Mouse (Mus musculus) testis, adult 2 months (tissue): ENCODE data around the gene Cacna2d4. TPM values are rescaled to one million over a fixed set of nuclear protein-coding genes. Genes with fewer than 3 reads are reported as not detected.

Source experiments
- H3K27ac ChIP-seq: fragments of 200-500 bp; 2 replicates; pipeline ENCODE4 v1.5.1; 2012; ENCODE audit warnings: low read depth, low read length; ENCODE audit not compliant: control insufficient read depth, insufficient read depth
- H3K27me3 ChIP-seq: fragments of 200-500 bp; 2 replicates; pipeline ENCODE4 v1.6.1; 2012; ENCODE audit warnings: mild to moderate bottlenecking, low read length, moderate library complexity; ENCODE audit not compliant: control insufficient read depth, insufficient read depth
- H3K36me3 ChIP-seq: fragments of 200-500 bp; 2 replicates; pipeline ENCODE4 v1.6.1; 2012; ENCODE audit warnings: mild to moderate bottlenecking, low read length; ENCODE audit not compliant: control insufficient read depth, insufficient read depth
- H3K4me1 ChIP-seq: fragments of 200-500 bp; 2 replicates; pipeline ENCODE4 v1.6.1; 2012; ENCODE audit warnings: low read length; ENCODE audit not compliant: control insufficient read depth, insufficient read depth
- H3K4me3 ChIP-seq: fragments of 200-500 bp; 2 replicates; pipeline ENCODE4 v1.5.1; 2012; ENCODE audit warnings: low read depth, mild to moderate bottlenecking, low read length, moderate library complexity, mixed read lengths; ENCODE audit not compliant: control insufficient read depth
- CTCF ChIP-seq: fragments of 200-500 bp; IDR thresholded peaks from 2 replicates; pipeline ENCODE4 v1.5.1; 2012; ENCODE audit warnings: low read depth, mild to moderate bottlenecking, inconsistent platforms, low read length, moderate library complexity; ENCODE audit not compliant: control insufficient read depth, insufficient read depth, insufficient replicate concordance
- POLR2A ChIP-seq: fragments of 200-500 bp; IDR thresholded peaks from 2 replicates; pipeline ENCODE4 v1.6.1; 2012; ENCODE audit warnings: low read depth, mild to moderate bottlenecking, inconsistent platforms, low read length, moderate library complexity; ENCODE audit not compliant: control insufficient read depth
- polyA plus RNA-seq: library from polyadenylated mRNA; depleted of rRNA; stranded (reverse); fragments of >200 nt; gene quantifications from 2 replicates; pipeline ENCODE4 v1.2.3, GENCODE M21; 2012

Gene Cacna2d4
- polyA plus RNA-seq, 1 experiment: 0.05 TPM

GRCm38 (mm10) chr6:119196382-119197305 is 39.7 kb upstream of the Cacna2d4 start, which contains the start of gene Cacna1c:
Gene Cacna1c (minus strand): TSS chr6:119196418.
- peaks cover 3% of the 10 kb centered on the region for H3K36me3 ChIP-seq
- H3K27me3 ChIP-seq: no peaks in the 10 kb centered on the region
- H3K27ac ChIP-seq: no peak within 1 kb of the TSS
- H3K4me1 ChIP-seq: no peaks in the 10 kb centered on the region
- no peak within 1 kb of the TSS for H3K4me3 ChIP-seq
- TF ChIP-seq CTCF (no peak), POLR2A (no peak)

- no peak overlapping the region for H3K4me3 ChIP-seq
- TF ChIP-seq POLR2A (no peak), CTCF (no peak)
- H3K27me3 ChIP-seq: no peaks in the 10 kb centered on the region
- no peaks in the 10 kb centered on the region for H3K4me1 ChIP-seq
- no peak overlapping the region for H3K27ac ChIP-seq
- no peaks in the 10 kb centered on the region; the same call in 1 of the 2 replicates for H3K36me3 ChIP-seq
Measured at GRCm38 (mm10) chr6:119198534-119199273, 37.6 kb upstream of the Cacna2d4 start.

- TF ChIP-seq POLR2A (no peak), CTCF (no peak)
- no peaks in the 10 kb centered on the region; the same call in 1 of the 2 replicates for H3K36me3 ChIP-seq
- no peaks in the 10 kb centered on the region for H3K27me3 ChIP-seq
- H3K27ac ChIP-seq: no peak overlapping the region
- no peak overlapping the region for H3K4me3 ChIP-seq
- no peaks in the 10 kb centered on the region for H3K4me1 ChIP-seq
Measured at GRCm38 (mm10) chr6:119199274-119199879, 36.9 kb upstream of the Cacna2d4 start.

- H3K4me1 ChIP-seq: no peaks in the 10 kb centered on the region
- H3K27me3 ChIP-seq: no peaks in the 10 kb centered on the region
- H3K4me3 ChIP-seq: no peak overlapping the region
- no peak overlapping the region for H3K27ac ChIP-seq
- no peaks in the 10 kb centered on the region; the same call in 1 of the 2 replicates for H3K36me3 ChIP-seq
- TF ChIP-seq CTCF (no peak), POLR2A (no peak)
Measured at GRCm38 (mm10) chr6:119200362-119200761, 36.0 kb upstream of the Cacna2d4 start.

GRCm38 (mm10) chr6:119201575-119201974 is 34.8 kb upstream of the Cacna2d4 start:
- Histone ChIP-seq H3K4me3 (no peak overlapping the region), H3K27ac (no peak overlapping the region), H3K36me3 (no peaks in the 10 kb centered on the region; the same call in none of the 2 replicates), H3K4me1 (no peaks in the 10 kb centered on the region), H3K27me3 (no peaks in the 10 kb centered on the region)
- TF ChIP-seq CTCF (no peak), POLR2A (no peak)

GRCm38 (mm10) chr6:119204286-119204685 is 32.0 kb upstream of the Cacna2d4 start:
- H3K4me3 ChIP-seq: no peak overlapping the region
- no peak overlapping the region for H3K27ac ChIP-seq
- H3K27me3 ChIP-seq: no peaks in the 10 kb centered on the region
- H3K4me1 ChIP-seq: no peaks in the 10 kb centered on the region
- TF ChIP-seq POLR2A (no peak), CTCF (no peak)
- H3K36me3 ChIP-seq: no peaks in the 10 kb centered on the region; the same call in none of the 2 replicates
